Mouse (Mus musculus) brain, embryonic 18.5 days (tissue): Measurements from ENCODE around the gene Vezt.
A peak's percentile ranks its signal among the peaks of the same experiment; 100 is the strongest.

Experiments used
- DNase-seq: peaks from one replicate; pipeline ENCODE4 v3.0.0-alpha.2; 2012; ENCODE audit warnings: low read depth, low spot score

The Vezt gene

GRCm38 (mm10) chr10:93912136-93912855 is 123.3 kb downstream of the Vezt start:
- no peak for DNase-seq

GRCm38 (mm10) chr10:93911326-93911725 is 124.3 kb downstream of the Vezt start:
- DNase-seq: no peak

GRCm38 (mm10) chr10:93909811-93910446 is 125.7 kb downstream of the Vezt start:
- DNase-seq: no peak

GRCm38 (mm10) chr10:93909015-93909414 is 126.6 kb downstream of the Vezt start:
- no peak for DNase-seq

- no peak for DNase-seq
Measured at GRCm38 (mm10) chr10:93908540-93908939, 127.1 kb downstream of the Vezt start.

GRCm38 (mm10) chr10:93907376-93907775 is 128.2 kb downstream of the Vezt start:
- DNase-seq: no peak

- no peak for DNase-seq
Measured at GRCm38 (mm10) chr10:93899907-93900306, 135.7 kb downstream of the Vezt start.

GRCm38 (mm10) chr10:93899303-93899702 is 136.3 kb downstream of the Vezt start:
- no peak for DNase-seq

- DNase-seq: no peak
Measured at GRCm38 (mm10) chr10:93897043-93897646, 138.5 kb downstream of the Vezt start, which contains the start of gene Metap2. Gene Metap2, minus strand, starts transcription at chr10:93897093.

GRCm38 (mm10) chr10:93892551-93892950 is 143.1 kb downstream of the Vezt start:
- no peak for DNase-seq

GRCm38 (mm10) chr10:93891031-93891430 is 144.6 kb downstream of the Vezt start:
- no peak for DNase-seq

GRCm38 (mm10) chr10:93890565-93890964 is 145.1 kb downstream of the Vezt start:
- no peak for DNase-seq

GRCm38 (mm10) chr10:93889976-93890375 is 145.6 kb downstream of the Vezt start:
- DNase-seq: no peak

GRCm38 (mm10) chr10:93889579-93889950 is 146.1 kb downstream of the Vezt start:
- peak; percentile 85 for DNase-seq
